Mouse (Mus musculus): Measurements from ENCODE around the gene Tspear.

DNA sequence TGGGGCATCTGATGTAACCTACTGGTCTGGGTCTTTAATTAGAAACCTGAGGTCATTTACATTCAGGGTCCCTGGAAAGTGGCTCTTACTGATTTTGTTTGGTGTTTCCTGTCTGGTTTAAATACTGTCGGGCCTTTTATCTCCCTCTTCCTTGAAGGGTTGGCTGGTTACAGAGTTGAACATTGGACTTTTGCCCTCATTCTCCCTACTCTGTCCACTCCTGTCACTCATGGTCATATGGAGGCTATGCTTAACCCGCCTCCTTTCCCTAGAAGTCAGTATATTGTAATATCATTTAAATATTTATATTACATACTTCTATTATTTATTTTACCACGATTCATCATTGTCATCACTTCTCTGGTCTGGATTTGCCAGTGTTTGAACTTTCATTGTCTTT, 117.7 kb downstream of the Tspear start:
- TF ChIP-seq CTCF (IDR thresholded peaks at IDR 0.05; ENCODE audit: control insufficient read depth, insufficient read depth, insufficient replicate concordance, low read depth, low read length): no peak
- no peak for TF ChIP-seq POLR2A (IDR thresholded peaks at IDR 0.05; ENCODE audit: control insufficient read depth, low read depth, low read length)

All from testis, adult 2 months (tissue).